Mouse (Mus musculus): Measurements from ENCODE around the gene Col6a6. TPM values are rescaled to one million over a fixed set of nuclear protein-coding genes. Genes with fewer than 3 reads are reported as not detected.

Col6a6 gene
- total and polyA plus RNA-seq, 3 experiments = not detected

Other genes starting within 250 kb of the Col6a6 start
- gene Pik3r4, start 185.2 kb downstream of the Col6a6 start, total RNA-seq (2012; rRNA removed) = 6.6 and 8.4 TPM in 2 replicates
- 100 to 1,000 TPM in 1 of 2 experiments, 10 to 100 TPM in 1; 22.9 to 139 TPM for gene Pik3r4, start 185.2 kb downstream of the Col6a6 start, polyA plus RNA-seq (2012; ENCODE audit: insufficient read depth in 1 of 2, insufficient read length in 2 of 2, low read depth in 1 of 2, low replicate concordance in 2 of 2, missing spikeins in 1 of 2)
- not detected in 2 replicates for gene Col6a5, start 132.5 kb upstream of the Col6a6 start, total RNA-seq (2012; rRNA removed)
- gene Col6a5, start 132.5 kb upstream of the Col6a6 start, polyA plus RNA-seq (2012; ENCODE audit: insufficient read depth in 1 of 2, insufficient read length in 2 of 2, low read depth in 1 of 2, low replicate concordance in 2 of 2, missing spikeins in 1 of 2) = not detected